Mouse (Mus musculus) kidney, postnatal 0 days (tissue): Measurements from ENCODE around the gene Wfdc17. TPM values are rescaled to one million over a fixed set of nuclear protein-coding genes. Genes with fewer than 3 reads are reported as not detected.

Experiments used
- ATAC-seq: fragments of 200-750 bp; cut with Nextera tagmentation; replicated peaks from 2 replicates; pipeline ENCODE4 v1.8.0; 2017; ENCODE audit warnings: low read depth, moderate number of reproducible peaks, moderate TSS enrichment, moderate library complexity; ENCODE audit not compliant: low FRiP score
- DNase-seq: peaks from one replicate; pipeline ENCODE4 v3.0.0-alpha.2; 2016; ENCODE audit warnings: low spot score
- H3K27ac ChIP-seq: fragments of 300-500 bp; sonication (generic); 2 replicates; pipeline ENCODE4 v1.5.1; 2014; ENCODE audit warnings: mild to moderate bottlenecking
- H3K27me3 ChIP-seq: fragments of 300-500 bp; sonication (generic); 2 replicates; pipeline ENCODE4 v1.6.1; 2014; ENCODE audit warnings: low read length, mixed read lengths; ENCODE audit not compliant: insufficient read depth
- H3K36me3 ChIP-seq: fragments of 300-500 bp; sonication (generic); 2 replicates; pipeline ENCODE4 v1.6.1; 2014; ENCODE audit warnings: low read length, mixed read lengths; ENCODE audit not compliant: insufficient read depth
- H3K4me1 ChIP-seq: fragments of 300-500 bp; sonication (generic); replicated peaks from 2 replicates; pipeline ENCODE4 v1.6.1; 2014; ENCODE audit warnings: antibody characterized with exemption, low read length, mixed read lengths; ENCODE audit not compliant: insufficient read depth
- H3K4me2 ChIP-seq: fragments of 300-500 bp; sonication (generic); 2 replicates; pipeline ENCODE4 v1.6.1; 2014; ENCODE audit warnings: mild to moderate bottlenecking, low read length, moderate library complexity, mixed read lengths
- H3K4me3 ChIP-seq: fragments of 300-500 bp; sonication (generic); replicated peaks from 2 replicates; pipeline ENCODE4 v1.5.1; 2014; ENCODE audit warnings: low read depth, low read length
- H3K9ac ChIP-seq: fragments of 300-500 bp; sonication (generic); 2 replicates; pipeline ENCODE4 v1.6.1; 2014; ENCODE audit warnings: low read depth, low read length
- H3K9me3 ChIP-seq: fragments of 300-500 bp; sonication (generic); replicated peaks from 2 replicates; pipeline ENCODE4 v1.6.1; 2016; ENCODE audit warnings: low read length, inconsistent platforms, mixed read lengths
- CTCF ChIP-seq: IDR thresholded peaks from 2 replicates; pipeline ENCODE4 v1.5.1; 2016; ENCODE audit warnings: antibody characterized with exemption, low read depth, mild to moderate bottlenecking, moderate library complexity
- WGBS: fragments of 180-500 bp; shearing (Covaris S2); extraction: QIAGEN DNeasy Blood & Tissue Kit; methylation state at CpG from one replicate; pipeline ENCODE4 v1.1.7; 2014; 5-methylcytosine and 5-hydroxymethylcytosine counted together
- polyA plus RNA-seq: library from polyadenylated mRNA; unstranded; fragments of >200 nt; fragmentation: Nextera tagmentation; extraction: Ambion mirVana; gene quantifications from 2 replicates; pipeline ENCODE4 v1.2.1, GENCODE M21; 2015

Gene Wfdc17
- polyA plus RNA-seq, 1 experiment from 2014 or later: 6.6 TPM

DNA sequence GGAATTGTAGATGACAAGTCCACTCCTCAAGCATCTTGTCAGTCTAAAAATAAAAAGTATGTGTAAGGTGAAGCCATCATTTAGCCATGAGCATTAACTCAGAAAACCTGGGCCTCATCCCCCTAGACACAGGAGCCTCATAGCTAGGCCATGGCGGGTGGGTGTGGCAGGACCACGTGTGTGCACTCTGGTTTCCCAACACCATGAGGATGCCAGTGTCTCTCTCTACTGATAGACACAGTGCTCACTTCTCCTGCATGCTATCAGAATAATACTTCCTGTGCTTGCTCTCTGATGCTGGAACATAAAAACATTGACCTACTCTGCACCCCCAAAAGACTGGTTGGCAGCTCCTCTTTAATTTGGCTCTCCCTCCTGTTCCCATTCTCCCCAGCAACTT, 32.1 kb downstream of the Wfdc17 start:
- H3K4me1 ChIP-seq: no peaks in the 10 kb centered on the region
- no peaks in the 10 kb centered on the region for H3K36me3 ChIP-seq

DNA sequence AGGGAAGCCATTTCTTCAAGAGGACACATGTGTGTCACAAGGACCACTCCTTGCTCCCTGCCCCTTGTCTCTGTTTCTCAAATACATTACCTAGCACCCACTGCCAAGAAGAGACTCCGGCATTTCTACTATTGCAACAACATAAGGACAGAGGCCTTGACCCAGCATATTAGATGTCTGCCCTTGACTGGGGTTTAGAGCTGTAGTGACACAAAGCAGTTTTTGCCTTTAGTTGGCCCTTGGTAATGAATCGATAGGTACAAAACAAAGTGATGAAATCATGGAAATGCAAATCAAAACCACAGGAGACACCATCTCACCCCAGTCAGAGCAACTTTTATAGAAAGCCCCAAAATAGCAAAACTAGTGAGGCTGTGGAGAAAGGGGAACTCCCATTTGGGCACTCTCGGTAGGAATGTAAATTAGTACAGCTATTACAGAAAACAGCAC, 33.3 kb downstream of the Wfdc17 start:
- Histone ChIP-seq H3K9me3 (0 out of 2 replicates have a peak, but pooled peaks cover 5% of the 10 kb centered on the region), H3K9ac (no peak overlapping the region), H3K27me3 (no peaks in the 10 kb centered on the region), H3K4me3 (no peak overlapping the region), H3K4me2 (no peak overlapping the region), H3K36me3 (no peaks in the 10 kb centered on the region), H3K4me1 (no peaks in the 10 kb centered on the region), H3K27ac (no peak overlapping the region)
- WGBS: 75% methylated on average over 3 of the region's 3 CpGs
- no peak for TF ChIP-seq CTCF
- no peak for ATAC-seq
- DNase-seq: no peak

More for the DNA sequence above, 32.1 kb downstream of the Wfdc17 start:
- no peak for TF ChIP-seq CTCF
- ATAC-seq (no peak), DNase-seq (no peak)
- Histone ChIP-seq H3K27ac (no peak overlapping the region), H3K9ac (no peak overlapping the region), H3K9me3 (0 out of 2 replicates have a peak, but pooled peaks cover 5% of the 10 kb centered on the region), H3K27me3 (no peaks in the 10 kb centered on the region), H3K4me2 (no peak overlapping the region), H3K4me3 (no peak overlapping the region)
- 59% methylated on average over 2 of the region's 2 CpGs for WGBS

DNA sequence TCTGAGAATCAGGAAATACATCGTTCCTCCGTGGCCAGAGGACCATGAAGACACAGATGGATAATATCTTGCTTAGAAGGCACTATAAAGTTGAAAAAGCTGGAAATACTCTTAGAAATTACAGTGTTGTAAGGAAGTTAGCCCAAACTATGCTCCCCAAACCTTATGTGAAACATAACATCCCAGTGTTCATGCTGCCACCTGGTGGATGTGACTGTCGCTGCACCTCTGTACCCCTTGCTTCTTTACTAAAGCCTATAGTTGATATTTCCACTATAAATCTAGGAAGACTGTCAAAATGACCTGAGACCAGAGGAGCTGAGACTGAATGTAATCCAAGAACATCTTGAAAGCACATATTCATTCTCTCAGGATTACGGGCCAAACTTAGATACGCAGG, 35.5 kb downstream of the Wfdc17 start:
- no peaks in the 10 kb centered on the region for H3K4me1 ChIP-seq
- no peak overlapping the region for H3K4me3 ChIP-seq
- H3K9ac ChIP-seq: no peak overlapping the region
- 21% methylated on average over 5 of the region's 5 CpGs for WGBS
- H3K27me3 ChIP-seq: no peaks in the 10 kb centered on the region
- no peak overlapping the region for H3K27ac ChIP-seq
- H3K36me3 ChIP-seq: no peaks in the 10 kb centered on the region
- H3K9me3 ChIP-seq: no peaks in the 10 kb centered on the region
- peak; percentile 96 for TF ChIP-seq CTCF
- ATAC-seq (no peak), DNase-seq (peak; percentile 87)
- H3K4me2 ChIP-seq: no peak overlapping the region

DNA sequence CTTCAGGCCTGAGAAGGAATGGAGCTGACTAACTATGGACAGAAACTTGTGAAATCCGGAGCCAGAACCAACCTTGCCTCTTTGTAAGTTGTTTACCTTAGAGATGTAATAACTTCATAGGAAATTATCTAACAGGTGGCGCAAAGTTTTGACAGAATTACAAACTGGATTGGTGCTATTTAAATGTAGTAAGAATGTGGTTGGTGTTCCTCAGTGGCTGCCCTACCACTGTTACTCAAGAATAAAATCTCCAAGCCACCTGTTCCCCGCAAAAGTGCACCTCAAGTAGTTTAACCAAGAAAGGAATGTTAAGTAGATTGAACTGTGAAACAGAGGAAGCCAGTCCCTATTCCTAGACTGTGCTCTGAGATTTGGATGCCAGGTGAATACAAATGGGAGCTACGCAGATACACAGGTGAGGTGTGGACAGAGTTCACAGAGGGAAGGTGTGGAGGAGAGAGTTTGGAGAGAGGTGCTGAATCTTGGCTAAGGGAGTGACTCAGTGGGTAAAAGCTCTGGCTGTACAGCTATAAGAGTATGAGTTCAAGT, 36.7 kb downstream of the Wfdc17 start:
- Histone ChIP-seq H3K9me3 (no peaks in the 10 kb centered on the region), H3K4me2 (no peak overlapping the region), H3K9ac (no peak overlapping the region), H3K27me3 (no peaks in the 10 kb centered on the region), H3K4me1 (no peaks in the 10 kb centered on the region), H3K4me3 (no peak overlapping the region), H3K36me3 (no peaks in the 10 kb centered on the region), H3K27ac (no peak overlapping the region)
- no peak for DNase-seq
- no peak for ATAC-seq
- TF ChIP-seq CTCF: no peak
- 78% methylated on average over 4 of the region's 4 CpGs for WGBS

DNA sequence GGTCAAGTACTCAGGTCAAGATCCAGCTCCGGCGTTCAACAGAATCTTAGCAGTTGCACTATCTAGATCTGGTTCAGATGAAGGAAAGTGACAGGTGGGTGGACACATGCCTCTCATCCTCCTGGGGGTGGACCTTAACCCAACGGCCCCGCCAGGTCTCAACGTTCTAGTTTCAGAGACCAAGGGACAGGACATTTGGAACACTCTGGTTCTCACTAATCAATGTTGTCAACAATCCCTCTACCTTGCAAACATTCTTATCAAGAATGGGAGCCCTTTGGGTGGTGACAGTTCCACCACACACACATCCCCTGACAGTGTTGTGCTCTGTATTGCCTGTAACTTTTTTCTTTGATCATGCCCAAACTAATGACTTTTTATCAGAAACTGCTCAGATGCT, 38.0 kb downstream of the Wfdc17 start:
- DNase-seq: no peak
- 82% methylated on average over 5 of the region's 5 CpGs for WGBS
- Histone ChIP-seq H3K9ac (no peak overlapping the region), H3K4me1 (no peaks in the 10 kb centered on the region), H3K4me2 (no peak overlapping the region), H3K9me3 (no peaks in the 10 kb centered on the region), H3K27me3 (no peaks in the 10 kb centered on the region), H3K4me3 (no peak overlapping the region), H3K27ac (no peak overlapping the region), H3K36me3 (no peaks in the 10 kb centered on the region)
- no peak for TF ChIP-seq CTCF
- ATAC-seq: no peak

DNA sequence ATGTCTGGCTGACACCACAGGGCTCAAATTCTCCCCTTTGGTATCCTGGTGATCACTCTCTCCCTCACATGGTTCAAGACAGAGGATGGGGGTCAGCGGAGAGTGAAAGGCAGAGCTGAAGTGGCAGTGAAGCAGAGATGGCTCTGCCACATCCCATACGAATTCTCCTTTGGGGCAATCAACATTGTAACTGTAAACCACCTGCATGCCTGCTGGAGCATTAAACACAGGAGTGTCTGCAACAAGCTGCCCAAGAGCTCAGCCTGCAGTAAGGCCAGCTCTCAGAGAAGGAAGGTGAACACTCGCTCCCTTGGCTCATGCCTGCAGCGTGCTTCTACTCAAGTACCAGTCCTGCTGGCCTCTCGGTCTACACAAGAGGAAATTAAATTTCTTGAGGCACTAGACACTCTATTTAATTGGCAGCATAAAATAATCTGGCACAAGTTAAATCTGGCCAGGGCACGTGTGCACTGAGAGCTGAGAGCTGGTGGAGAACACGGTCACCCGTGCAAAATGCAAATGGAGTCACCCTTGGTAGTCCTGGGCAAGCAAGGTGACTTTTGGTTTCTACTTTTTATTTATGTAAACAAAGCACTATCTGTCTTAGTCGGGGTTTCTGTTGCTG, 39.1 kb downstream of the Wfdc17 start:
- Histone ChIP-seq H3K4me2 (no peak overlapping the region), H3K4me1 (no peaks in the 10 kb centered on the region), H3K27me3 (no peaks in the 10 kb centered on the region), H3K9ac (no peak overlapping the region), H3K27ac (no peak overlapping the region), H3K36me3 (no peaks in the 10 kb centered on the region), H3K4me3 (no peak overlapping the region), H3K9me3 (no peaks in the 10 kb centered on the region)
- no peak for ATAC-seq
- 40% methylated on average over 9 of the region's 9 CpGs for WGBS
- TF ChIP-seq CTCF: no peak
- peak; percentile 9 for DNase-seq
